Comparison of ENCODE assay signal across 8 mouse cellular contexts in genomic region chr5:135134534-135134933, GRCm38 (mm10). TPM values are rescaled to one million over a fixed set of nuclear protein-coding genes. Genes with fewer than 3 reads are reported as not detected.
DNase-seq lines count a peak whose midpoint lies in the region; ATAC-seq and TF ChIP-seq lines count a peak whose summit lies in the region.

No protein-coding gene starts in this region.

- H3K4me1 ChIP-seq in embryonic facial prominence, embryonic 14.5 days (ENCODE audit: control insufficient read depth, insufficient read depth, low read length): no peaks in the 10 kb centered on the region
- 0 out of 2 replicates have a peak, but pooled peaks cover 6% of the 10 kb centered on the region for H3K4me1 ChIP-seq in hindbrain, embryonic 14.5 days (replicated peaks; ENCODE audit: control insufficient read depth, insufficient read depth, low read length)
- H3K4me1 ChIP-seq in liver, postnatal 0 days (ENCODE audit: insufficient read depth): peaks cover 11% of the 10 kb centered on the region; the same call in 1 of the 2 replicates
- no peaks in the 10 kb centered on the region for H3K4me1 ChIP-seq in neural tube, embryonic 12.5 days

- H3K4me3 ChIP-seq in embryonic facial prominence, embryonic 14.5 days (ENCODE audit: low read depth, low read length): peak overlapping the region; percentile 19; the same call in 1 of the 2 replicates
- peak overlapping the region; percentile 11; the same call in 1 of the 2 replicates for H3K4me3 ChIP-seq in hindbrain, embryonic 14.5 days (replicated peaks; ENCODE audit: low read length)
- no peak overlapping the region for H3K4me3 ChIP-seq in liver, postnatal 0 days (ENCODE audit: low read depth, low read length)
- 0 out of 2 replicates have a peak overlapping the region, but pooled peaks have one; percentile 7 for H3K4me3 ChIP-seq in neural tube, embryonic 12.5 days

- H3K9ac ChIP-seq in embryonic facial prominence, embryonic 14.5 days (ENCODE audit: low read depth, low read length): no peak overlapping the region
- H3K9ac ChIP-seq in hindbrain, embryonic 14.5 days: no peak overlapping the region
- no peak overlapping the region for H3K9ac ChIP-seq in liver, postnatal 0 days (replicated peaks)
- H3K9ac ChIP-seq in neural tube, embryonic 12.5 days: no peak overlapping the region

- peak; percentile 33 for DNase-seq in adrenal gland, adult 2 months
- DNase-seq in adrenal gland, adult 8-10 months: no peak
- DNase-seq in ES-CJ7 (ENCODE audit: low read depth, low spot score): peak; percentile 85
- DNase-seq in embryonic facial prominence, embryonic 14.5 days (ENCODE audit: low spot score): no peak
- no peak for DNase-seq in hindbrain, embryonic 14.5 days (ENCODE audit: low spot score)
- peak; percentile 59 for DNase-seq in liver, postnatal 0 days

- peaks cover 29% of the 10 kb centered on the region for H3K27me3 ChIP-seq in embryonic facial prominence, embryonic 14.5 days (replicated peaks; ENCODE audit: control insufficient read depth, insufficient read depth, low read length)
- peaks cover 32% of the 10 kb centered on the region for H3K27me3 ChIP-seq in hindbrain, embryonic 14.5 days (ENCODE audit: control insufficient read depth, insufficient read depth, low read length)
- peaks cover 10% of the 10 kb centered on the region; the same call in 1 of the 2 replicates for H3K27me3 ChIP-seq in liver, postnatal 0 days (ENCODE audit: insufficient read depth, low read length)
- peaks cover 37% of the 10 kb centered on the region for H3K27me3 ChIP-seq in neural tube, embryonic 12.5 days (replicated peaks)

- H3K4me2 ChIP-seq in embryonic facial prominence, embryonic 14.5 days (ENCODE audit: low read depth, low read length): peak overlapping the region; percentile 41
- H3K4me2 ChIP-seq in hindbrain, embryonic 14.5 days (replicated peaks): peak overlapping the region; percentile 37
- peak overlapping the region; percentile 64 for H3K4me2 ChIP-seq in liver, postnatal 0 days (ENCODE audit: low read depth, low read length)
- H3K4me2 ChIP-seq in neural tube, embryonic 12.5 days (replicated peaks): peak overlapping the region; percentile 35

- no peaks in the 10 kb centered on the region for H3K36me3 ChIP-seq in embryonic facial prominence, embryonic 14.5 days (ENCODE audit: control insufficient read depth, insufficient read depth, low read length)
- no peaks in the 10 kb centered on the region for H3K36me3 ChIP-seq in hindbrain, embryonic 14.5 days (replicated peaks; ENCODE audit: control insufficient read depth, insufficient read depth)
- H3K36me3 ChIP-seq in liver, postnatal 0 days (replicated peaks; ENCODE audit: insufficient read depth, low read length): 0 out of 2 replicates have a peak, but pooled peaks cover 3% of the 10 kb centered on the region
- no peaks in the 10 kb centered on the region for H3K36me3 ChIP-seq in neural tube, embryonic 12.5 days

- H3K9me3 ChIP-seq in embryonic facial prominence, embryonic 14.5 days (ENCODE audit: control insufficient read depth, low read length): no peaks in the 10 kb centered on the region
- no peaks in the 10 kb centered on the region for H3K9me3 ChIP-seq in hindbrain, embryonic 14.5 days (ENCODE audit: control insufficient read depth, low read length)
- no peaks in the 10 kb centered on the region for H3K9me3 ChIP-seq in liver, postnatal 0 days (ENCODE audit: low read length)
- no peaks in the 10 kb centered on the region for H3K9me3 ChIP-seq in neural tube, embryonic 12.5 days

- 5% methylated on average over 8 of the region's 8 CpGs for WGBS in embryonic facial prominence, embryonic 14.5 days
- WGBS in hindbrain, embryonic 14.5 days: 3% methylated on average over 8 of the region's 8 CpGs
- 42% methylated on average over 8 of the region's 8 CpGs for WGBS in liver, postnatal 0 days (ENCODE audit: insufficient replicate concordance)
- 1% methylated on average over 8 of the region's 8 CpGs for WGBS in neural tube, embryonic 12.5 days

- ATAC-seq in embryonic facial prominence, embryonic 14.5 days (ENCODE audit: low read depth): no peak
- no peak for ATAC-seq in hindbrain, embryonic 14.5 days (ENCODE audit: low FRiP score)
- ATAC-seq in liver, postnatal 0 days: no peak
- ATAC-seq in neural tube, embryonic 12.5 days (ENCODE audit: low FRiP score, low read depth): no peak
- ATAC-seq in erythroid progenitor cell, adult 5-6 weeks (replicated peaks; ENCODE audit: low FRiP score, poor library complexity, severe bottlenecking): no peak

- peak; percentile 68 for TF ChIP-seq CTCF in liver, postnatal 0 days (IDR thresholded peaks at IDR 0.05; ENCODE audit: low read depth)

- H3K27ac ChIP-seq in embryonic facial prominence, embryonic 14.5 days (replicated peaks; ENCODE audit: low read depth, low read length): no peak overlapping the region
- H3K27ac ChIP-seq in hindbrain, embryonic 14.5 days: no peak overlapping the region
- H3K27ac ChIP-seq in liver, postnatal 0 days (ENCODE audit: low read depth): no peak overlapping the region
- H3K27ac ChIP-seq in neural tube, embryonic 12.5 days: no peak overlapping the region

- TF ChIP-seq EP300 in liver, postnatal 0 days (IDR thresholded peaks at IDR 0.05; ENCODE audit: low read depth): no peak

RNA-seq across cellular contexts. Expression of gene Tbl2, which starts 14.9 kb away (rescaled TPM):
- total RNA-seq in adrenal gland, adult 2 months (2021): 10 to 100 TPM; 22.7 to 35.9 TPM
- polyA plus RNA-seq in adrenal gland, adult 2 months (2012; rRNA removed): 8.7 and 9.2 TPM in 2 replicates
- 10 to 100 TPM; 21.2 to 30.4 (median 25.6) TPM for total RNA-seq in adrenal gland, adult 8-10 months (2022)
- 24.1 and 30.1 TPM in 2 replicates for polyA plus RNA-seq in embryonic facial prominence, embryonic 14.5 days (2014; fragmentation: Nextera tagmentation; extraction: Ambion mirVana)
- polyA plus RNA-seq in hindbrain, embryonic 14.5 days (2014; fragmentation: Nextera tagmentation; extraction: Ambion mirVana): 15.6 and 16.0 TPM in 2 replicates
- polyA plus RNA-seq in liver, postnatal 0 days (2015; fragmentation: Nextera tagmentation; extraction: Ambion mirVana): 10.4 and 12.3 TPM in 2 replicates
- polyA plus RNA-seq in neural tube, embryonic 12.5 days (2016; fragmentation: Nextera tagmentation; extraction: Ambion mirVana): 23.6 and 23.8 TPM in 2 replicates
- 5.4 and 6.5 TPM in 2 replicates for total RNA-seq in erythroid progenitor cell, adult 5-6 weeks (2015; ENCODE audit: low replicate concordance)
- total RNA-seq in erythroid progenitor cell, adult 5-6 weeks (2017; ENCODE audit: low replicate concordance): 13.6 and 26.6 TPM in 2 replicates

RNA-seq across cellular contexts. Expression of gene Bcl7b, which starts 33.5 kb away (rescaled TPM):
- total RNA-seq in adrenal gland, adult 2 months (2021): 10 to 100 TPM; 77.9 to 95.3 TPM
- 52.4 and 79.9 TPM in 2 replicates for polyA plus RNA-seq in adrenal gland, adult 2 months (2012; rRNA removed)
- total RNA-seq in adrenal gland, adult 8-10 months (2022): 10 to 100 TPM; 65.5 to 89.7 (median 78.2) TPM
- polyA plus RNA-seq in embryonic facial prominence, embryonic 14.5 days (2014; fragmentation: Nextera tagmentation; extraction: Ambion mirVana): 44.3 and 44.4 TPM in 2 replicates
- polyA plus RNA-seq in hindbrain, embryonic 14.5 days (2014; fragmentation: Nextera tagmentation; extraction: Ambion mirVana): 35.8 and 35.9 TPM in 2 replicates
- polyA plus RNA-seq in liver, postnatal 0 days (2015; fragmentation: Nextera tagmentation; extraction: Ambion mirVana): 30.1 and 32.6 TPM in 2 replicates
- polyA plus RNA-seq in neural tube, embryonic 12.5 days (2016; fragmentation: Nextera tagmentation; extraction: Ambion mirVana): 50.1 and 50.2 TPM in 2 replicates
- 24.1 and 35.6 TPM in 2 replicates for total RNA-seq in erythroid progenitor cell, adult 5-6 weeks (2015; ENCODE audit: low replicate concordance)
- 13.5 and 24.4 TPM in 2 replicates for total RNA-seq in erythroid progenitor cell, adult 5-6 weeks (2017; ENCODE audit: low replicate concordance)

RNA-seq across cellular contexts. Expression of gene Mlxipl, which starts 44.8 kb away (rescaled TPM):
- 10 to 100 TPM; 49.2 to 91.7 TPM for total RNA-seq in adrenal gland, adult 2 months (2021)
- 127 and 165 TPM in 2 replicates for polyA plus RNA-seq in adrenal gland, adult 2 months (2012; rRNA removed)
- total RNA-seq in adrenal gland, adult 8-10 months (2022): 10 to 100 TPM; 33.6 to 42.9 (median 37.8) TPM
- polyA plus RNA-seq in embryonic facial prominence, embryonic 14.5 days (2014; fragmentation: Nextera tagmentation; extraction: Ambion mirVana): 1.2 and 1.6 TPM in 2 replicates
- 0.91 and 1.1 TPM in 2 replicates for polyA plus RNA-seq in hindbrain, embryonic 14.5 days (2014; fragmentation: Nextera tagmentation; extraction: Ambion mirVana)
- 18.2 and 19.5 TPM in 2 replicates for polyA plus RNA-seq in liver, postnatal 0 days (2015; fragmentation: Nextera tagmentation; extraction: Ambion mirVana)
- 0.58 and 0.66 TPM in 2 replicates for polyA plus RNA-seq in neural tube, embryonic 12.5 days (2016; fragmentation: Nextera tagmentation; extraction: Ambion mirVana)
- 2.1 TPM in 1 of 2 replicates, not detected in the other for total RNA-seq in erythroid progenitor cell, adult 5-6 weeks (2015; ENCODE audit: low replicate concordance)
- total RNA-seq in erythroid progenitor cell, adult 5-6 weeks (2017; ENCODE audit: low replicate concordance): 0.39 TPM in 1 of 2 replicates, not detected in the other

RNA-seq across cellular contexts. Expression of gene Baz1b, which starts 52.5 kb away (rescaled TPM):
- total RNA-seq in adrenal gland, adult 2 months (2021): 10 to 100 TPM; 70.8 to 78.3 TPM
- 26.8 and 30.8 TPM in 2 replicates for polyA plus RNA-seq in adrenal gland, adult 2 months (2012; rRNA removed)
- 100 to 1,000 TPM in 1 of 4 experiments, 10 to 100 TPM in 3; 71.4 to 118 (median 94.8) TPM for total RNA-seq in adrenal gland, adult 8-10 months (2022)
- 46.9 and 48.4 TPM in 2 replicates for polyA plus RNA-seq in embryonic facial prominence, embryonic 14.5 days (2014; fragmentation: Nextera tagmentation; extraction: Ambion mirVana)
- 35.3 and 37.0 TPM in 2 replicates for polyA plus RNA-seq in hindbrain, embryonic 14.5 days (2014; fragmentation: Nextera tagmentation; extraction: Ambion mirVana)
- polyA plus RNA-seq in liver, postnatal 0 days (2015; fragmentation: Nextera tagmentation; extraction: Ambion mirVana): 10.5 and 11.7 TPM in 2 replicates
- 54.7 and 58.6 TPM in 2 replicates for polyA plus RNA-seq in neural tube, embryonic 12.5 days (2016; fragmentation: Nextera tagmentation; extraction: Ambion mirVana)
- total RNA-seq in erythroid progenitor cell, adult 5-6 weeks (2015; ENCODE audit: low replicate concordance): 115 TPM in 2 replicates
- total RNA-seq in erythroid progenitor cell, adult 5-6 weeks (2017; ENCODE audit: low replicate concordance): 201 and 287 TPM in 2 replicates

RNA-seq across cellular contexts. Expression of gene Vps37d, which starts 56.5 kb away (rescaled TPM):
- total RNA-seq in adrenal gland, adult 2 months (2021): 1 to 10 TPM; 1.4 to 4.5 TPM
- 7.4 and 9.7 TPM in 2 replicates for polyA plus RNA-seq in adrenal gland, adult 2 months (2012; rRNA removed)
- total RNA-seq in adrenal gland, adult 8-10 months (2022): 1 to 10 TPM; 2.2 to 6.5 (median 4.8) TPM
- polyA plus RNA-seq in embryonic facial prominence, embryonic 14.5 days (2014; fragmentation: Nextera tagmentation; extraction: Ambion mirVana): 7.7 and 8.5 TPM in 2 replicates
- polyA plus RNA-seq in hindbrain, embryonic 14.5 days (2014; fragmentation: Nextera tagmentation; extraction: Ambion mirVana): 32.9 and 37.1 TPM in 2 replicates
- 0.53 and 0.80 TPM in 2 replicates for polyA plus RNA-seq in liver, postnatal 0 days (2015; fragmentation: Nextera tagmentation; extraction: Ambion mirVana)
- polyA plus RNA-seq in neural tube, embryonic 12.5 days (2016; fragmentation: Nextera tagmentation; extraction: Ambion mirVana): 37.0 and 37.8 TPM in 2 replicates
- not detected in 2 replicates for total RNA-seq in erythroid progenitor cell, adult 5-6 weeks (2015; ENCODE audit: low replicate concordance)
- total RNA-seq in erythroid progenitor cell, adult 5-6 weeks (2017; ENCODE audit: low replicate concordance): not detected in 2 replicates

Comparison
In these comparisons a context has a peak if more than half of its experiments do, and no peak if none do; other contexts are left out.
1. DNase-seq: peak in adrenal gland, adult 2 months (single experiment), ES-CJ7 (single experiment) and liver, postnatal 0 days (single experiment); none in adrenal gland, adult 8-10 months (single experiment), embryonic facial prominence, embryonic 14.5 days (single experiment) and hindbrain, embryonic 14.5 days (single experiment).
2. Peak in every context shown above with its lines, with median percentiles within 50 percentile points of each other: H3K4me2 ChIP-seq.